Mouse (Mus musculus) spleen, adult 18-20 months (tissue): ENCODE results near the gene Tspan33.
"Not testable (repeated sequence)": the region's sequence is repeated elsewhere in the genome, so short reads cannot be mapped to it uniquely, and the experiment has no call there.

Experiments
- DNase-seq, 2 experiments: peaks; one replicate each; pipeline ENCODE4 v3.0.0; 2022; ENCODE audit warnings: mixed read lengths in 2 of 2

Tspan33 gene

DNA sequence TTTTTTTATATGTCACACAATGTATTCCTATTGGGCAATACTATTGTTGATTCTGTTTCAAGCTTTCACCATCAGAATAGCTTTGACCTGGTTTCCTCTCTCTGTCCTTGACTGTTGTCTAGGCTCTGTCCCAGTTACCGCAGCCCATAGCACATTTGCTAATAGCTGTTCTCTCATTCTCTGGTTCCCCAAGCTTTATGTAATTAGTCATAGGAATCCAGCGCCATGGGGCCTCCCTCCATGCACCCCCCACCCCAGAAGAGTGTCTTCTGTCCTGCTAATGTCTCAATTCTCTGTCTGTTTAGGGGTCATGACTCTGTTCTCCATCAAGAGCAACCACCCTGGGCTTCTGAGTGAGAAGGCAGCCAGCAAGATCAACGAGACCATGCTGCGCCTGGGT, 62.5 kb downstream of the Tspan33 start:
- no peak for DNase-seq

DNA sequence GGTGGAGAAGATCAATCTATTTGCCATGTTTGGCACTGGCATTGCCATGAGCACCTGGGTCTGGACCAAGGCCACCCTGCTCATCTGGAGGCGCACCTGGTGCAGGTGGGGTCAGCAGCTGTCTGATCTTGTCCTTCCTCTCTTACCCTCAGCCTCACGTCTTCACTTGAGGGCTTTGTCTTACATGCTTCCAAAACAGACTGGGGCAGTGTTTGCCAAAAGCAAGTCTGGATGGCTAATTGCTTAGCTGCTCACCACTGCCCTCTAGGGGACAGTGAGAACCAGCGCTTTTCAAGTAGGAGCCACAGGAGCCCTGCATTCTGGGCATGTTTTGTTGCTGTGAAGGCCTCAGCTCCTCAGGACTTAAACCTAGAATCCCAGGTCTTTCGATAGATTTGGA, 64.4 kb downstream of the Tspan33 start:
- DNase-seq = peak in 1 of 2 experiments; percentile 56

DNA sequence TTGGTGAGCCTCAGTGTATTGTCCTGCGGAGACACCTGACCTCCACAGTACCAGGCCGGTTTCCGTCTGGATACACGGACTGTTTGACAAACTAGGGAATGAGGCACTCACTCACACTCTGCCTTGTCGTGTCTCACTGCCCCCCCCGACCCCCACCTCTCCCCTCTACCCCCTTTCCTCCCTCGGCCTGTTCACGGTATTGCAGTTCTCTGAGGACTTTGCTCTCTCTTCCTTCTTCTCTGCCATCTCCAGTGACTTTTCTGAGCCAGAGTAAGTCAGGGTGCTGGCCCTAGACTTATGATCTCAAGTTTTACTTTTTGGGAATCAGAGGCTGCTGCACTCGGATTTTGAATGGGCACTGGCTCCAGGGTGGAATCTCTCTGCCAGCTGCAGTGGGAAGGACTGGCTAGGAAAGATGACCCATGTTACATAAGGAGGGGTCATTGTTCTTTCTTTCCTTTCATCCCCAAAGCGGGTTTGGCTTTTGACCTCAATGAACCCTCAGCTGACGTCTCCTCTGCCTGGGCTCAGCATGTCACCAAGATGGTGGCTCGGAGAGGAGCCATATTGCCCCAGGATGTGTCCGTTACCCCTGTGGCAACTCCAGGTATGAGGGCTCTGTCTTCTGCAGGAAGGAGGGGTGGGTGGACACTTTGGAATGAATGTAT, 65.1 kb downstream of the Tspan33 start:
- DNase-seq = no peak

DNA sequence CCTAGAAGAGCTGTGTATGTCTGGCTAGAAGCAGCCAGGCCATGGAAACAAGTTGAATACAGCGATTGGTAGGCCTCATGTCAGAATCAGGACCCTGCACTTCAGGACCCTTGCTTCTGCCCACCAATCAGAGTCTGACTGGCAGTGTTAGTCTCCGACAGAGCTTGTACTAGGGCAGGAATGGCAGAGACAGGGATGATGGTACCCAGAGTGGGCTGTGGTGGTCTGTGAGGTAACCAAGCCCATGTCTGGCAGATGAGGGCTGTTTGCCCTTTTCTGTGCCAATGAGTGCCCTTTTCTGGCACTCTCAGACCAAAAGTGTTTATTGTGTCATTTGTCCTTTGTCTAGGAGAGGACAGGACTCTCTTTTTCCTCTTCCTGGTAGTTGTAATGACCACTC, 66.4 kb downstream of the Tspan33 start:
- not testable (repeated sequence) for DNase-seq

DNA sequence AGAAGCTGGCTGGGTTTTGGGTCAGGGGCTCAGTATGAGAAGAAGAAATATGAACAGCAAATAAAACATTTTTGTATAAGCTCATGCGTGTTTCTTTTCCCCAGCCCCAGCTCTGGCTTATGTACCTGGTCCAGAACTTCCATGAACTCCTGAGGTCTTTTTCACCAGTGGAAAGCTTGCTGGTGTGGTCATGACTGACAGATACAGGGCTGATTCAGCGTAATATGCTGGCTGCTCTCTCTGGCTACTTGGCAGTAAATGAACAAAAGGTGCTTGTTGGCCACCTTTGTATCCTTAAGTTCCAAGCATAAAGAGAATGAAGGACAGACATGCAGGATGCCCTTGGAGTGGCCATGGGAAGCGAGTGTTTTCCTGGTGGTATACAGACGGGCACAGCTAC, 67.3 kb downstream of the Tspan33 start:
- no peak for DNase-seq

DNA sequence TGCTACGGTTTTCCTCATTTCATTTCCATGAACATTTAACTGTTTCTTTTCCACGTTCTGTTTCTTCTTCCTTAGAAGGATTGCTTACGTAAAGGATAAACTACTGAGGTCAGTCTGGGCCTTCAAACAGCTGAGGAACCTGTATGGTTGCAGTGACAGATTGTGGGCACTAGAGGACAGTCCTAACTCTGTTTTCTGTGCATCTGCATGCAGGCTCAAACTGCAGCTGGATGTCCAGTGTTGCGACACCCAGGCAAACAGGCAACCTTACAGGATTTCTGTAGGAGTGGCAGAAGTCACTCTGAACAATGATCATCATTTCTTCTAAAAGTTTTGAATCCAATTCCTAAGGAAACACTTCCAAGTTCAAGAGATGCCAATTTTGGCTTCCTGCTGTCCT, 68.5 kb downstream of the Tspan33 start:
- DNase-seq = peak in 1 of 2 experiments; percentile 20

DNA sequence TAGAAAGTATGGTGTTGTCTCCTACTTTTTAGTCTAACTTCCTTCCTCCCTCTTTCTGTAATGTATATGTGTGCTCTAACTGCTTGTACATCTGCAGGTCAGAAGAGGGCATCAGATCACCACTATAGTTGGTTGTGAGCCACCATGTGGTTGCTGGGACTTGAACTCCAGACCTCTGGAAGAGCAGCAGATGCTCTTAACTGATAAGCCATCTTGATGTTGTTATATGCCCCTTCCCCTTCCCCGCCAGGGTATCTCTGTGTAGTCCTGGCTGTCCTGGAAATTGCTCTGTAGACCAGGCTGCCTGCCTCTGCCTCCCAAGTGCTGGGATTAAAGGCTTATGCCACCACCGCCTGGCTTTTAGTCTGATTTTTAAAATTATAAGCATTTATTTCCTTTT, 72.9 kb downstream of the Tspan33 start:
- DNase-seq = no peak
